Mouse (Mus musculus): Measurements from ENCODE around the gene Anapc4.

DNA sequence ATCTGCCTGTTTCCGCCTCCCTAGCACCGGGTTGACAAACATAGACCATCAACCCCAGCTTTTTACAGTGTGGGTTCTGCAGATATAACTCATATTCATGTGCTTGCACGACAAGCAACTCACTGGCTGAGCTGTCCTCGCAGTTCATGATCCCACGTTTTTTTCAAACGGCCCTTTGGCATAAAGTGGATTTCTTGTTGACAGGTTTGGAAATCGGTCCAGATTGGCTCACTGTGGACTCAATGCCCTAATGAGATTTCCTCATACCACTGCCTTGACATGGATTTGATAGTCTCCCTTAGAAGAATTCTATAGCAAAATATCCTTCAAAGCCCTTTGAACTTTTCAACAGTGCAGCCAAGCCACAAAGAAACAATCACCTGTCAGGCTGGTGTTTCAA is 79.9 kb downstream of the Anapc4 start:
- TF ChIP-seq CTCF (IDR thresholded peaks at IDR 0.05; ENCODE audit: borderline replicate concordance, extremely low read depth, insufficient read depth, insufficient read length) (no peak), POLR2A (IDR thresholded peaks at IDR 0.05; ENCODE audit: borderline replicate concordance, extremely low read depth, insufficient read depth, insufficient read length, poor library complexity, severe bottlenecking) (no peak)

Measured in brain, embryonic 14.5 days (tissue).